Mouse (Mus musculus): ENCODE measurements around the gene Ndufa6. TPM values are rescaled to one million over a fixed set of nuclear protein-coding genes. Genes with fewer than 3 reads are reported as not detected.

Gene Ndufa6
- polyA plus RNA-seq, 1 experiment from 2014 or later, result 276 TPM

GRCm38 (mm10) chr15:82346580-82347302 lies 7.4 kb downstream of the Ndufa6 start:
- ATAC-seq (ENCODE audit: borderline replicate concordance, extremely low read depth, low FRiP score, low TSS enrichment), result no peak
- Histone ChIP-seq H3K27me3 (no peaks in the 10 kb centered on the region), H3K36me3 (peaks cover 33% of the 10 kb centered on the region), H3K4me1 (peaks cover 15% of the 10 kb centered on the region), H3K27ac (peak overlapping the region; percentile 51), H3K4me3 (peak overlapping the region; percentile 82), H3K4me2 (peak overlapping the region; percentile 86), H3K9ac (peak overlapping the region; percentile 77), H3K9me3 (no peaks in the 10 kb centered on the region)
- whole genome bisulfite sequencing, result 46% methylated on average over 14 of the region's 14 CpGs

- no peaks in the 10 kb centered on the region for H3K9me3 ChIP-seq
- peak; percentile 97 for ATAC-seq (ENCODE audit: borderline replicate concordance, extremely low read depth, low FRiP score, low TSS enrichment)
- peak overlapping the region; percentile 77 for H3K9ac ChIP-seq
- no peaks in the 10 kb centered on the region for H3K27me3 ChIP-seq
- H3K4me3 ChIP-seq, result peak overlapping the region; percentile 82
- WGBS, result under 1% methylated on average over 51 of the region's 51 CpGs
- peaks cover 33% of the 10 kb centered on the region for H3K36me3 ChIP-seq
- peak overlapping the region; percentile 88 for H3K27ac ChIP-seq
- peaks cover 19% of the 10 kb centered on the region for H3K4me1 ChIP-seq
- H3K4me2 ChIP-seq, result peak overlapping the region; percentile 86
These were observed 8.2 kb downstream of the Ndufa6 start for GRCm38 (mm10) chr15:82345820-82346470.

- Histone ChIP-seq H3K4me1 (peaks cover 26% of the 10 kb centered on the region), H3K4me3 (no peak overlapping the region), H3K36me3 (peaks cover 24% of the 10 kb centered on the region), H3K27me3 (no peaks in the 10 kb centered on the region), H3K27ac (no peak overlapping the region), H3K9ac (no peak overlapping the region), H3K9me3 (no peaks in the 10 kb centered on the region), H3K4me2 (no peak overlapping the region)
- 83% methylated on average over 6 of the region's 6 CpGs for WGBS
- no peak for ATAC-seq (ENCODE audit: borderline replicate concordance, extremely low read depth, low FRiP score, low TSS enrichment)
These were observed 9.2 kb downstream of the Ndufa6 start for GRCm38 (mm10) chr15:82344971-82345370.

GRCm38 (mm10) chr15:82343368-82344287 lies 10.5 kb downstream of the Ndufa6 start:
- H3K27ac ChIP-seq, result no peak overlapping the region
- peaks cover 10% of the 10 kb centered on the region for H3K36me3 ChIP-seq
- no peak overlapping the region for H3K4me3 ChIP-seq
- 84% methylated on average over 27 of the region's 27 CpGs for WGBS
- H3K4me1 ChIP-seq, result peaks cover 26% of the 10 kb centered on the region
- H3K9ac ChIP-seq, result no peak overlapping the region
- no peak for ATAC-seq (ENCODE audit: borderline replicate concordance, extremely low read depth, low FRiP score, low TSS enrichment)
- no peaks in the 10 kb centered on the region for H3K27me3 ChIP-seq
- no peak overlapping the region for H3K4me2 ChIP-seq
- no peaks in the 10 kb centered on the region for H3K9me3 ChIP-seq

- Histone ChIP-seq H3K4me3 (no peak overlapping the region), H3K4me1 (peaks cover 32% of the 10 kb centered on the region)
- WGBS, result 72% methylated on average over 5 of the region's 5 CpGs
These were observed 11.6 kb downstream of the Ndufa6 start for GRCm38 (mm10) chr15:82342543-82342935.

GRCm38 (mm10) chr15:82341675-82342542 lies 12.2 kb downstream of the Ndufa6 start:
- Histone ChIP-seq H3K4me2 (peak overlapping the region; percentile 78), H3K36me3 (no peaks in the 10 kb centered on the region), H3K4me1 (peaks cover 30% of the 10 kb centered on the region), H3K27ac (peak overlapping the region; percentile 78), H3K4me3 (peak overlapping the region; percentile 56), H3K9ac (peak overlapping the region; percentile 70), H3K9me3 (no peaks in the 10 kb centered on the region), H3K27me3 (no peaks in the 10 kb centered on the region)
- no peak for ATAC-seq (ENCODE audit: borderline replicate concordance, extremely low read depth, low FRiP score, low TSS enrichment)
- 47% methylated on average over 15 of the region's 15 CpGs for WGBS

More at GRCm38 (mm10) chr15:82342543-82342935, 11.6 kb downstream of the Ndufa6 start:
- Histone ChIP-seq H3K36me3 (no peaks in the 10 kb centered on the region), H3K4me2 (no peak overlapping the region), H3K27ac (no peak overlapping the region), H3K27me3 (no peaks in the 10 kb centered on the region), H3K9me3 (no peaks in the 10 kb centered on the region), H3K9ac (no peak overlapping the region)
- ATAC-seq (ENCODE audit: borderline replicate concordance, extremely low read depth, low FRiP score, low TSS enrichment), result no peak

- Histone ChIP-seq H3K4me3 (peak overlapping the region; percentile 56), H3K4me1 (peaks cover 26% of the 10 kb centered on the region), H3K4me2 (peak overlapping the region; percentile 78), H3K27me3 (no peaks in the 10 kb centered on the region), H3K36me3 (0 out of 2 replicates have a peak, but pooled peaks cover 5% of the 10 kb centered on the region), H3K9ac (peak overlapping the region; percentile 70), H3K9me3 (no peaks in the 10 kb centered on the region), H3K27ac (peak overlapping the region; percentile 78)
- ATAC-seq (ENCODE audit: borderline replicate concordance, extremely low read depth, low FRiP score, low TSS enrichment), result peak; percentile 11; the same call in 1 of the 2 replicates
- WGBS, result 2% methylated on average over 39 of the region's 40 CpGs
These were observed 13.1 kb downstream of the Ndufa6 start for GRCm38 (mm10) chr15:82341036-82341501.

- peak overlapping the region; percentile 78 for H3K27ac ChIP-seq
- H3K9me3 ChIP-seq, result no peaks in the 10 kb centered on the region
- peak overlapping the region; percentile 56 for H3K4me3 ChIP-seq
- peaks cover 26% of the 10 kb centered on the region for H3K4me1 ChIP-seq
- peak overlapping the region; percentile 78 for H3K4me2 ChIP-seq
- no peak for ATAC-seq (ENCODE audit: borderline replicate concordance, extremely low read depth, low FRiP score, low TSS enrichment)
- 27% methylated on average over 21 of the region's 21 CpGs for WGBS
- H3K9ac ChIP-seq, result peak overlapping the region; percentile 70
- H3K36me3 ChIP-seq, result peaks cover 8% of the 10 kb centered on the region; the same call in 1 of the 2 replicates
- H3K27me3 ChIP-seq, result no peaks in the 10 kb centered on the region
These were observed 13.6 kb downstream of the Ndufa6 start for GRCm38 (mm10) chr15:82340414-82341035.

GRCm38 (mm10) chr15:82339634-82340254 lies 14.4 kb downstream of the Ndufa6 start:
- Histone ChIP-seq H3K4me1 (peaks cover 26% of the 10 kb centered on the region), H3K9me3 (no peaks in the 10 kb centered on the region), H3K36me3 (peaks cover 16% of the 10 kb centered on the region; the same call in 1 of the 2 replicates), H3K4me3 (no peak overlapping the region), H3K27me3 (no peaks in the 10 kb centered on the region), H3K4me2 (0 out of 2 replicates have a peak overlapping the region, but pooled peaks have one; percentile 2), H3K27ac (no peak overlapping the region), H3K9ac (no peak overlapping the region)
- 55% methylated on average over 8 of the region's 8 CpGs for WGBS
- no peak for ATAC-seq (ENCODE audit: borderline replicate concordance, extremely low read depth, low FRiP score, low TSS enrichment)

- no peaks in the 10 kb centered on the region for H3K27me3 ChIP-seq
- WGBS, result 49% methylated on average over 10 of the region's 10 CpGs
- no peak for ATAC-seq (ENCODE audit: borderline replicate concordance, extremely low read depth, low FRiP score, low TSS enrichment)
- H3K4me1 ChIP-seq, result peaks cover 26% of the 10 kb centered on the region
- H3K9me3 ChIP-seq, result no peaks in the 10 kb centered on the region
- H3K36me3 ChIP-seq, result peaks cover 16% of the 10 kb centered on the region; the same call in 1 of the 2 replicates
- no peak overlapping the region for H3K27ac ChIP-seq
- H3K4me3 ChIP-seq, result peak overlapping the region; percentile 57
- H3K9ac ChIP-seq, result peak overlapping the region; percentile 35
- H3K4me2 ChIP-seq, result peak overlapping the region; percentile 71
These were observed 15.0 kb downstream of the Ndufa6 start for GRCm38 (mm10) chr15:82339150-82339549.

Measured in lung, embryonic 15.5 days (tissue).